Mouse (Mus musculus) left cerebral cortex, postnatal 36 days (tissue): Measurements from ENCODE around the gene Stat4. TPM values are rescaled to one million over a fixed set of nuclear protein-coding genes. Genes with fewer than 3 reads are reported as not detected.

Source experiments
- total RNA-seq, 2 experiments: library from RNA; stranded (reverse); gene quantifications; 2 replicates each; pipeline ENCODE4 v1.2.3; 2021

The Stat4 gene
- total RNA-seq, 2 experiments from 2014 or later, result 4.2 to 5.0 TPM

Other genes starting within 250 kb of the Stat4 start
- gene Myo1b, start 71.1 kb upstream of the Stat4 start, total RNA-seq, result 10 to 100 TPM; 28.5 to 39.4 TPM
- 10 to 100 TPM; 19.1 to 19.8 TPM for gene Stat1, start 132.3 kb downstream of the Stat4 start, total RNA-seq
- 100 to 1,000 TPM; 331 to 391 TPM for gene Gls, start 246.1 kb downstream of the Stat4 start, total RNA-seq